Mouse (Mus musculus) ES-Bruce4 (cell line): Measurements from ENCODE around the gene Cyb5r1.

Experiments used
- CTCF ChIP-seq: IDR thresholded peaks from one replicate; pipeline ENCODE4 v1.8.1; 2011; ENCODE audit warnings: low read depth, low read length
- EP300 ChIP-seq: IDR thresholded peaks from 2 replicates; pipeline ENCODE4 v1.6.1; 2011; ENCODE audit warnings: low read depth, low read length; ENCODE audit not compliant: insufficient read depth
- POLR2A ChIP-seq: IDR thresholded peaks from one replicate; pipeline ENCODE4 v1.8.1; 2011; ENCODE audit warnings: low read length; ENCODE audit not compliant: insufficient read depth

GRCm38 (mm10) chr1:134381795-134382625 lies 23.3 kb upstream of the Cyb5r1 start:
- TF ChIP-seq POLR2A (no peak), CTCF (no peak), EP300 (no peak)
